Mouse (Mus musculus) heart, postnatal 4 days (tissue): ENCODE results near the gene Csmd2. TPM values are rescaled to one million over a fixed set of nuclear protein-coding genes. Genes with fewer than 3 reads are reported as not detected.
"Not testable (repeated sequence)": the region's sequence is repeated elsewhere in the genome, so short reads cannot be mapped to it uniquely, and the experiment has no call there.

Source experiments
- DNase-seq: peaks from one replicate; pipeline ENCODE4 v3.0.0; 2021
- total RNA-seq, 2 experiments: library from RNA; stranded (reverse); gene quantifications; 2 replicates each; pipeline ENCODE4 v1.2.3; 2021

Csmd2 gene
- total RNA-seq, 2 experiments from 2014 or later = 0.14 to 0.16 TPM

DNA sequence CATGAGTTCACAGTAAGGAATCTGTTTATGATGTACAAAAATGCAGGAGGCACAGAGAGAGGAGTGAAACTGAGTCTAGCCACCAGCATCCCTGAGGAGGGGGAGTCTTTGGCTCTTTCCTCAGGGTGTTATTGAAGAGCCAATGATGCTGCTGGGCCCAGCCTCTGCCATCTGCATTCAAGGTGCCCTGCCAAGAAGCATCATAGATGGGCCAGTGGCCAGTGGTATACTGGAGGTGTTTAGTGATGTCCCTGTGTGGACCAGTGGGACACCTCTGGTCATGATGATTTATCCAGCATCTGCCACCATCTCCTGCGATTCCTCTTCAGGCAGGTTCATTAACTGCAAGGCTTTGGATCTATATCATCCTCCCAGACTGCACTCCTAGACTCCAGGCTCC is 61.1 kb downstream of the Csmd2 start:
- no peak for DNase-seq

DNA sequence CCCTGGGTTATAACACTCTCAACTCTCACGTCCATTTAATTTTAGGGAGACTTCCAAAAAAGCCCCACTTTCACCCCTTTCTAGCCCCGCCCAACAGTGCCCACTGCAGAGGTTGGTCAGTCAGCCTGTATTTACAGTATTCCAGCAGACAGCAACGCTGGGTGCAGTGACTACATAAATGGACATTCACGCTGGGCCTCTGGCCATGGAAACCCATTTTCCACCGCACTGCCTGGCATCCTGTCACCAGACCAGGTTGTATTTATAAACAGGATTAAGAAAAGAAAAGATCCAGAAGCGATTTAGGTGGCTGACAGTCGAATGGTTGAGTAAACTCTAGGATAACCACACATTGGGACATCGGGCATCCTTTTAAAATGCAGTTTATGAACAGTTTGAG is 65.0 kb downstream of the Csmd2 start:
- DNase-seq = no peak

DNA sequence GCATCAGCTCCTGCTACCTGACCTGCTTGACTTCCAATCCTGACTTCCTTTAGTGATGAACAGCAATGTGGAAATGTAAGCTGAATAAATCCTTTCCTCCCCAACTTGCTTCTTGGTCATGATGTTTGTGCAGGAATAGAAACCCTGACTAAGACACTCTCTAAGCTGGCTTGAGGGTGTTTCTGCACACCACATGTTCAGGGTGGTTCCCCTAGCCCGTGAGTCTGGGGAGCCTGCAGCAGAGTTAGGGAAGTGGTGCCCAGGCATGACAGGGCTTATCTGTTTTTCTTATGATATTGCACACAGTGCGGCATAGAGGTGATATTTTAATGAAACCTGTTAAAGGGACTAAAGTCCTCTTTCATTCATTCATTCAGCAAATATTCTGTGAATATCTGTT is 73.6 kb downstream of the Csmd2 start:
- not testable (repeated sequence) for DNase-seq

DNA sequence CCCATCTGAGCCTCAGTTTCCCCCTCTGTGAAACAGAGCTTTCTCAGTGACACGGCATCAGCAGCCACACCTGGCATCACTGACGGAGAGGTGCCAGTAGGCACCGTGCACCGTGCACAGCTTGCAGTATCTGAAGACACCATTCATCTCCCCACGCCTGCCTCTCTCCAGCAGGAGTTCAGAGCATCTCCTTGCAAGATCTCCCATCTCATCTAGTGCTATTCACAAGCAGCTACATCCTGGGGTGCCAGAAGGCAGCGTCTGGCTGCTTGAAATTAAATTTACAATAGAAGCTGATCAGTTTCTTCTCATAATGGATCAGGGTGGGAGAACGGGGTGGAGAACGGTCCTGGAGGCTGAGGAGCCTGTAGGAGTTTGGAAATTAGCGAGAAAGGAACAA is 79.5 kb downstream of the Csmd2 start:
- DNase-seq = no peak

DNA sequence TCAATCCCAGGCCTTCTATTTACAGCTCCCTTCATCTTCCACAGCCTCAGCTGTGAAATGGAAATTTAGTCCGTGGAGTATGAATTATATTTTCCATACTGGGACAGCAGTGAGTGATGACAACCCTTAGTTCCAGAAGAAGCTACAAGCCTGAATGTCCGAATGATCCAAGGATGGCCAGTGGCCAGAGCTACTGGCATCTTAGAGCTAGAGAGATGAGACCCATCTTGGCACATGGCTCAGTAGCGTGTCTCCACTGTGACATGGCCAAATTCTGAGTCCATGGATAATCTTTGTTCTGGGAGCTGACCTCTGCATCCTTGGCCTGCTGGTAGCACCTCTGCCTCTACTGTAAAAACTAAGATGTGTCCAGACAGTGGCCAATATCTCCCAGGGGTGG is 96.8 kb downstream of the Csmd2 start:
- DNase-seq = no peak

DNA sequence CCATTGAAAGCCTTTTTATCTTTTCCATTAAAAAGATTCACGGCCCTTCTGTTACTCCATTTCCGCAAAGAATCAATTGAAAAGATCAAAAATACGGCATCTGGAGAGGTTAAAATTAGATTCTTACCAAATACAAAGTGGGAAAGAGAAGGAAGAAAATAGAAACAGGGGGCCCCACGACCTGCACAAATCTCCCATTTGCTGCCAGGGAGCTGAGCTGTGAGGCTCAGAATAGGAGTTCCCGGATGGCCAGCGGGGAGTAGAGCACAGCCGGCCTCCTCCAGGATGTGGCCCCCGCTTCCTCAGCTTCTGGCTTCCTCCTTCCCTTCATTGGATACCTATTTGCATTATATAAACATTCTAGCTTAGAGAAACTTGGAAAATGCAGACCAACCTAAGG is 97.4 kb downstream of the Csmd2 start:
- DNase-seq = no peak

DNA sequence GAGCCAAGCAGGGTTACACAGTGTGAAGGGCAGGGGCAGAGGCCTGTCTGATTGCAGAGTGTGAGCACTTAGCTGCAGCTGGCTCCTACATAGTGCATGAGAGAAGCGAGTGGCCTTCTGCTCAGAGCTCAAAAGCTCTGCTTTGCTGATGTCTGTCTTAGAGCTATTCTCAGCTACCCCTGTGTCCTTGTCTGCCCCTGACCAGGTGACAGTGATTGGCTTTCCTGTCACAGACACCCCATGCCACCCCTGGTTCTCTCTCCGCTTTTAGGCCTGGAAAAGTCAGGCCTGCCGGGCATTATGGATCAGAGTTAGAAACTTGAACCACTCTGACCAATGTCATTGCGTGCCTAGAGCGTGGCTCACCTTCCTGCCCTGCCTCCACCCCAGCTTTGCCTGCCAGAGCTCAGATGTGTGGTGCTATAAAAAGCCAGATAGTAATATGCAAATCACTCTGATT is 99.5 kb downstream of the Csmd2 start:
- DNase-seq = peak; percentile 45

DNA sequence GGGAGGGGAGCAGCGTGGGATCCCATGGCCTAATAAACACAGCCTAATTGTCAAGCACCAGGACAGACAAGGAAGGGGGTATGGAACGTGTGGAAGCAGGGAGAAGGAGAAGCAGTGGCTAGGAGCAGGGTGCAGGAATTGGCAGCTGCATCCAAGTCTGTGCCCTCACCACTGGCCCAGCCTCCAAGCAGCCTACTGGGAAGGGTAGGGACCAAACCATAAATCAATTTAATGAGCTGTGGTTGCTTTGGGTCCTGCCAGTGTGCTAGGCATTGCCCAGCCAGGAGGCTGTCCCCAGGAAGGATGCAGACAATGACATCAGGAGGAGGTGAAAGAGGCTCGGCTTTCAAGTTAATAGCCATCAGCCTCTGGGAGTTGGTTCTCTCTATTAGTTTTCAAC is 100.0 kb downstream of the Csmd2 start:
- no peak for DNase-seq

DNA sequence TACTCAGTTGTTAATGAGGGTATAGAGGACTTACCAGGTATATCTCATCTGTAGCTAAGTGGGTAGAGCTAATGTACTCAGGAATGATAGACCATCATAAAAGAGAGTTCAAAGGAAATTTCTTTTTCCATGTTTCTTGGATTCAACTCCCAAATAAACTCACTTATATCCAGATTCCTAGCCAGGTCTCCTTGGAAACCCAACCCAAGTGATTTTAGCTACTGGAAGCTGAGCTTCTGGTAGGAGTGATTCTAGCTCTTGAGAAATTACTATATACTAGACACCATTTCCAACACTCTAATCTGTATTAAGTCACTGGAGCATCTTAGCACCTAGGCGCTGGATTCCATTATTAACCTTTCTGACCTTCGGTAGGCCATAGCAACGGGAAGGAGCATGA is 100.6 kb downstream of the Csmd2 start:
- DNase-seq = no peak

DNA sequence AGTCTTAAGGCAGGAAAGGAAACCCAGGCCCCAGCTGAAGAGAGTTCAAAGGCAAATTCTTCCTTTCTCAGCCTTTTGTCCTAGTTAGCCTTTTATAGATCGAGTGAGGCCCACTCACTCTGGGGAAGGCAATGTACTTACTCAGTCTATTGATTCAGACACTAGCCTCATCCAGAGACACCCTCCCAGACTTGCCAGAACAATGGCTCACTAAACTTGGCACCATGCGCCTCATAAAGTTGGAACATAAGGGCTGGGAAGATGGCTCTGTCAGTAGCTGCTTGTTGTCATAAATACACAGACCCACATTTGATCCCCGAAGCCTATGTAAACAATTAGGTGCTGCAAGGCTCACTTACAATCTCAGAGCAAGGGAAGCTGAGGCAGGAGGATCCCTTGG is 104.3 kb downstream of the Csmd2 start:
- DNase-seq = no peak

DNA sequence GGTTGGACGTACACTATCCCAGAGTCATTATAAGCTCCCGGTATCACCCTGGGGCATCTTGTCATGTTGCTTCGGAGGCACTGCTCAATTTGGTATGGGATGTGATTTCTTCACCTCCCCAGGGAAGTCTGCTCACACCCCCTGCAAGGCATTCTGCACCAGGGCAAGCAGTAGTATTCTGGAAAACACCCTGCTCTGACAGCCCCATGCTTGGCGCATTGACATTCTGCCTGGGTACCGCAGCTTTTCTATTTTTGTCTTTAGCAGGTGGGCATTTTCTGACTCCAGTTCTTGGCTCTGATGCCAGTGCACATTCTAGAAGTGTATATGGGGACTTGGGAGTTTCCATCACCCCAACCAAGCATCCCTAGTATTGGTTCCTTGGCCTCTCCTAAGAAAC is 111.9 kb downstream of the Csmd2 start:
- no peak for DNase-seq

DNA sequence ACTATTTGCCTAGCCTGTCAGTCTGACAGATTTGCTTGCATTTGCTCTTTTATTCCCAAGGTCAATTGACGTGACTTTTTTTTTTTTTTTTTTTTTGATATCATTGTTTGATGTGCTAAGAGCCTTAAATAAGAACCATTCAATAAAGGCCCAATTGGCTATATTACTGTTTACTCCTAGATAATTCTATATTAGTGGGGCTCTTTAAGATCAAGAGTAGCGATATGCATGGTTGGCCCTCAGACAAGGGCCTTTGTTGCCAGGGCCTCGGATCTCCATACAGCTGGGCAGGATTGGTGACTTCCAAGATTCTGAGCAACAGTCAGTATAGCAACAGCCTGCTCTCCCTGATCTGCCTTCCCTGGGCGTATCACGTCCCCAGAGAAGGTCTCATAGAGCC is 112.9 kb downstream of the Csmd2 start:
- no peak for DNase-seq

DNA sequence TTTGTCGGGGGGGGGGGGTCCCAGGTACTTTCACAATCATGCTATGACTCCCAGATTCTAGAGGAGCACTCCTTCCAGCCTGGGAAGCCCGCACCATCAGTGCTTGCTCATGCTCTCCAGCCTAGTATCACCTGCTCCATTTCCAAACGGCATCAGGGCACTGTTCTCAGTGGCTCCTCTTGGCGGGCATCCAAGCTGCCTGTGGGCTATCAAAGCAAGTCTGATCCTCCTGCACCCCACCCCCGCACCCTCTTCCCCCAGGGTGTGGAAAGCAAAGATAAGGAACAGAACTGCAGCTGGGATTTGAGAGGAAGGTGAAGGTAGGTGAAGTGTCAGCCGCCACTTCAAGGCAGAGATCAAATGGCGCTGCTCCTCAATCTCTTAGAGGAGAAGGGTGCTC is 128.7 kb downstream of the Csmd2 start:
- DNase-seq = peak; percentile 28

DNA sequence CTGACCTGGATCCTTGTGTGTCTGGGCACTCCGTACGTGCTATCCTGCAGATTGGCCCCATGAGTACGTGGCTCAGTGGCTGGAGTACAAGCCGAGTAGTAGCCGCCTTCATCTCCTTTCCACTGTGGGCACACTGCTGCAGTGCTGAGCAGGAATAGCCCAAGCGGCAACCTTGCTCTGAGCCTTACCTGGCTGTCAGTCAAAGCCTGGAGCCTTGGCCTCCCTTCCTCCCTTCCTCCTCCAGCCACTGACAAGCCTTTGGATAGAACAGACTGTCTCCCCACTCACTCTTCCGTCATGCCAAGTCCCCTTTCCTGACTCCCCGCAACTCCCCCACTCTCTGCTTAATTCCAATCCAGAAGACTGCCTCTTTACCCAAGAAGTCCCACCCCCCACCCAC is 135.6 kb downstream of the Csmd2 start:
- no peak for DNase-seq

DNA sequence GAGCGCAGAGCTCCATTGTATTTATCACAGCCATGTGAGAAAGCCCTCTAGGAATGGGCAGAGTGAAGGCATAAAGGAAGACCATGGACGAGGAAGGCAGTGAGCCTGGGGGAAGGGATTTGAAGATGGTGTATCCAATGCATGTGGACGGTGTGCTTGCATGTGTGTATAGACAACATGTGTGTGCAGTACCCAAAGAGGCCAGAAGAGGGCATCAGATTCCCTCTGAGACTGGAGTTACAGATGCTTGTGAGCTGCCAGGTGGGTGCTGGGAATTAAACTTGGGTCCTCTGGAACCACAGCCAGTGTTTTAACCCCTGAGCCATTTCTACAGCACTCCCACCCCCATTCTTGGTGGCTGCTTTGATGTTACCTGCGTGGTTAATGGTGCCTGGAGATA is 137.1 kb downstream of the Csmd2 start:
- no peak for DNase-seq

DNA sequence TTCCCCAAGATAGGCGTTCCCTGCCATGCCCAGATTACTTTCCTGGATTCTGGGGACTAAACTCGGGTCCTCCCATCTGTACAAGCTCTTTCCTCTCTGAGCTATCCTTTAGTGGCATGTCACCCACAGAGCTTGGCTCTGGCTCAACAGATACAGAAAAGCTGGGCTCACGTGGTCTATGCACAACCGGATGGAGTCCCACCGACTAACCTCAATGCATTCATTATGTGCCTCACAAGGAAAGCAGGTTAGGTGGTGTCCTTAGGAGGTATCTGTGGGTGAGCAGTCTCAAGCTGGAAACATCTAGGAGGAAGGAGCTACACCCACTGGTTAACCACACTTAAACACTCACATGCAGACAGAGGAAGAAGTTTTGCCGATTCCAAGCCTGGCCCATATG is 140.9 kb downstream of the Csmd2 start:
- no peak for DNase-seq

DNA sequence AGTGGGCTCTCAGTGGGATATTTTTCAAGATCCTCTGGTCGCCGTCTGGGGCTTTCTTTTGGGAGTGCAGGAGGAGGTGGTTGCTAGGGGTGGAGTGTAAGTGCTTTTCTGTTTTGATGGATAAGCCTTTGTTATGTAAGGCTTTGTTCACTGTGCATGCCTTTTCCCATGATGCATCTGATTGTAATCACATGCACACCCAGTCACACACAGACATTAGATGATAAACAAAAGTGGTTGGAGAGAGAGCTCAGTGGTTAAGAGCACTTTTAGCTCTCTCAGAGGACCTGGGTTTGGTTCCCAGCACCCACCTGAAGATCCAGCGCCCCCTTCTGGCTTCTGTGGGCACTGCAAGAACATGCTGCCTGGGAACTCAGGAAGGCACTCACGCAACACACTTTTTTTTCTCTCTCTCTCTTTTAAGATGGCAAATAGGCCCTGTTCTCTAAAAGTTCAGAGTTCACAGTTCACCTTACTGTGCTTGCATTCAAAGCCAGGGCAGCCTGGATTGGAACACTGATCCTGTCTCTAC is 143.0 kb downstream of the Csmd2 start:
- no peak for DNase-seq

DNA sequence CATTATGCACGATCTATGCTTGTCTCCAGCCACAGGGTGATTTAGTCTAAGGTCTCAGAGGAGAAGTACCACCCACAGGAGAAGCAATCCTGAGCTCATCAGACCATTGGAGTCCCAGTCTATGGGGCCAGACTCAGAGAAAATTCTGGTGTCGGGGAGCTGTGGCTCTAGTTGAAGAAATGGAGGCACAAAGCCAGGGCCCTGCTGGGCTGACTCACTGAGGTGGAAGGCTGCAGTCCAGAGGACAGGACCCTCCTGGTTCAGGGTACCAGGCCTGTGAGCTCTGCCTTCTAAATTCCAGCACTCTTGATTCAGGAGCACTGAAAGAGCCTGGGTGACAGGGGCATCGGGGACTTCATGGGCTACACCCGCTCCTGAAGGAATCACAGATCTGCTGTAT is 144.0 kb downstream of the Csmd2 start:
- DNase-seq = no peak

DNA sequence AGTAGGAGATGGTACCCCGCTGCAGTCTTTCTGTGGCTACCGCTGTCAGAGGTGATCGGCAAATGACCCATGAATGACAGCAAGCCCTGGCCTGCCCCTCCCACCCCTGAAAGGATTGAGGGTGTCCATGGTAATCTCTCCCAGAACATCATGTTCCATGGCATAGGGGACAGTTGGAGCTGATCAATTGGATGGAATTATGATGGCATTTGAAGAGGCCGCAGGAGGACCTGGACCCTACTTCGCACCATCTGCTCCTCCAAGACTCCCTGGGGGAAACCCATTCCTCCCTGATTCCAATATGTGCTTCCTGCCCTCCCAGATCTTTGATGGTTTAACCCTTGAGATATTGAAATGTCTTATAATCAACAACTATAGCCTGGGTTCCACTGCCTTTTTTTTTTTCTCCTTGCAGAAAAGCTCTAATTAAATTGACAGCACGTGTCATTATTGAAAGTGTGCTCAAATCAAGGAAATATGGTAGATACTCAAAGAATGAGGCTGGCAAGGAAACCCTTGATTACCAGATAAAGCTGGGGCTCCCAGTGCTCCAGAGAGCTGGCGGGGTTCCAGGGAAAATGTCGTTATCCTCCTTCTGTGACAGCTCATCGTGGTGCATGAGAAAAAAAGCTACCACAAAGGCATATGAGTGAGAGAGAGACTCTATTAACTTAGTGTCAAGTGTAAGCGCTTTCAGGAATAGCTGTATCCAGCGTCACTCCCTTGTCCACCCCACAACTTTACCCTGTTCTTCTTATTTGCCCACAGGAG is 145.4 kb downstream of the Csmd2 start:
- DNase-seq = no peak

DNA sequence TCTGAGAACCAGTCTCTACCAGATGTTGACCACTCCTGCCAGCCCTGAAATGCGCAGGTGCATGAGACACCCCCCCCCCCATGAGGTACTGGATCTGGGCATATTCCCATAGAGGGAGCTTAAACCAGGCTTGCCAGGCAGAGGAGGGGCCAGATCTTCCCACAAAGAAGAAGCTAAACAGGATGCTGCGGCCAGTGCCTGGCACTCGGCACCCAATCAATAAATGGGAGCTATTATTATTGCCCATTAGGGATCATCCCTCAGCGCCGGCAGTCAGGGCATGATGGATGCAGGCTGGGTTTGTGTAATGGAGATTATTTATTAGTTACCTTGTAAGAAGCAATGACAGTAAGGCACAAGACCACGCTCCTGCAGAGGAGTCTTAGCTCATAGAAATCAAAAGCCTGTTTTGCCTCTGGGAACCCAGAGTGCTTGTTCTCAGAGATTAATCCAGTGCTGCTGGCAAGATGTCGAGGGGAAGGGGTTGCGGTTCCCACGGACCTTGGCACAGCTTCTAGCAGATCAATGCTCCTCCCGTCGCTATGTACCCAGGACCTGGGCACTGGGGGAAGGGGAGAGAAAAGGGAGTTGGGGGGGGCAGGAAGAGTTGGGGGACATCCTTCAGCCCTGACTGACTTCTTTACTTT is 146.8 kb downstream of the Csmd2 start:
- DNase-seq = no peak

DNA sequence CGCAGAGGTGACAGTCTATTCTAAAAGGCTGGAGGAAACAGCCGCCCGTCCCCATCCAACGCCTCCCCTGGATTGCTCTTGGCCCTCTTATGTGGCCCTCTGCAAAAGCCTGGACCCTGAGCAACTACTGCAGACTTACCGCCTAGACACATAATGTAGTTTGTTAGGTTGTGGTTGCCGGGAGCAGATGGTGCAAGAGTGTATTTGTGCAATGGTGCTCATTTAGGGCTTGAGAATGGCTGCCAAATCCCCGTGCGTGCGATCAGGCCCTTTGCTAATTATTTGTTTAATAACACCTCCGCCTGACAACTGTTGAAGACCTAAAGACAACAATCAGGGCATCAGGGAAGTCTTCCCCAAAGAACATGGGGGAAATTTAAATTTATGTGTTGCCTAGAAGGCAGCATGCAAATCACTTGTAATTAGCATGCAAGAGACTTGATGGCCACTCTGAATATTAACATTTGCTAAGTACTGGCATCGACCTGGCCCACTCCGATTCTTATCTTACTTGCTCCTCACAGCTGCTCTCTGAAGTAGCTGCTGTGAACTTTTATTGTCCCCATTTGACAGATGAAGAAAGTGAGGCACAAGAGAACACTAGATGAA is 147.5 kb downstream of the Csmd2 start:
- no peak for DNase-seq

DNA sequence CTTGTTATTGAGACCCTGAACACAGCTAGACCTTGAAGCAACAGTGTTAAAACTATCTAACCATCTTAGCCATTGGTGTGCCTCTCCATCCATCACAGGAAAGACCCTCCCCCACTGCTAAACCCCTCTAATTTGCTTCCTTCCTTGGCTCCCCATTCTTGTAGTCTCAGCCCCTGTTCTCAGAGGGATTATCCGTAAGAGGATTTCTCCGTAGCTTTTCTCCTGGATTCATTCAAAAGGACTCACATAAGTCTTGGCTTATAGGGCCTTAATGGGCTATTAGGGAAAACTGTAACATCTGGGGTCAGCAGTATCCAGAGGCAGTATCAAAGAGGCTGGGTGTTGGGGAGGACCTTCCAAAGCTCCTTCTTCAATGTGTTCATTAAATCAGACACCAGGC is 152.3 kb downstream of the Csmd2 start:
- no peak for DNase-seq
